Mouse (Mus musculus) midbrain, embryonic 16.5 days (tissue): Measurements from ENCODE around the gene Ccdc85c. TPM values are rescaled to one million over a fixed set of nuclear protein-coding genes. Genes with fewer than 3 reads are reported as not detected.

Source experiments
- ATAC-seq: fragments of 200-750 bp; cut with Nextera tagmentation; 2 replicates; pipeline ENCODE4 v1.8.0; 2017; ENCODE audit warnings: moderate TSS enrichment
- H3K27ac ChIP-seq: fragments of 300-500 bp; sonication (generic); 2 replicates; pipeline ENCODE4 v1.5.1; 2014; ENCODE audit warnings: mild to moderate bottlenecking, low read length, mixed read lengths
- H3K27me3 ChIP-seq: fragments of 300-500 bp; sonication (generic); 2 replicates; pipeline ENCODE4 v1.6.1; 2014; ENCODE audit warnings: low read depth, low read length, mixed read lengths; ENCODE audit not compliant: control insufficient read depth, insufficient read depth
- H3K36me3 ChIP-seq: fragments of 300-500 bp; sonication (generic); 2 replicates; pipeline ENCODE4 v1.6.1; 2014; ENCODE audit warnings: mild to moderate bottlenecking, low read length, moderate library complexity, mixed read lengths; ENCODE audit not compliant: control insufficient read depth, insufficient read depth
- H3K4me1 ChIP-seq: fragments of 300-500 bp; sonication (generic); 2 replicates; pipeline ENCODE4 v1.6.1; 2014; ENCODE audit warnings: mild to moderate bottlenecking, low read length, mixed read lengths; ENCODE audit not compliant: control insufficient read depth, insufficient read depth
- H3K4me2 ChIP-seq: fragments of 300-500 bp; sonication (generic); 2 replicates; pipeline ENCODE4 v1.6.1; 2014; ENCODE audit warnings: mild to moderate bottlenecking, low read length, mixed read lengths
- H3K4me3 ChIP-seq: fragments of 300-500 bp; sonication (generic); 2 replicates; pipeline ENCODE4 v1.5.1; 2014; ENCODE audit warnings: low read depth, mild to moderate bottlenecking, low read length, moderate library complexity, mixed read lengths
- H3K9ac ChIP-seq: fragments of 300-500 bp; sonication (generic); 2 replicates; pipeline ENCODE4 v1.6.1; 2014; ENCODE audit warnings: low read depth, low read length, mixed read lengths
- H3K9me3 ChIP-seq: fragments of 300-500 bp; sonication (generic); replicated peaks from 2 replicates; pipeline ENCODE4 v1.6.1; 2014; ENCODE audit warnings: mild to moderate bottlenecking, low read length, mixed read lengths; ENCODE audit not compliant: control insufficient read depth, poor library complexity, severe bottlenecking
- WGBS: fragments of 180-500 bp; shearing (Covaris S2); extraction: QIAGEN DNeasy Blood & Tissue Kit; methylation state at CpG from one replicate; pipeline ENCODE4 v1.1.7; 2014; 5-methylcytosine and 5-hydroxymethylcytosine counted together
- polyA plus RNA-seq: library from polyadenylated mRNA; unstranded; fragments of >200 nt; fragmentation: Nextera tagmentation; extraction: Ambion mirVana; gene quantifications from 2 replicates; pipeline ENCODE4 v1.2.1, GENCODE M21; 2015

Ccdc85c gene
- polyA plus RNA-seq, 1 experiment from 2014 or later: 13.2 TPM

GRCm38 (mm10) chr12:108264918-108265317 is 10.3 kb downstream of the Ccdc85c start:
- no peak overlapping the region for H3K4me3 ChIP-seq
- H3K27me3 ChIP-seq: no peaks in the 10 kb centered on the region
- no peak for ATAC-seq
- H3K4me1 ChIP-seq: peaks cover 47% of the 10 kb centered on the region
- H3K4me2 ChIP-seq: peak overlapping the region; percentile 55; the same call in 1 of the 2 replicates
- H3K9ac ChIP-seq: no peak overlapping the region
- no peaks in the 10 kb centered on the region for H3K9me3 ChIP-seq
- no peak overlapping the region for H3K27ac ChIP-seq
- WGBS: 66% methylated on average over 7 of the region's 7 CpGs
- no peaks in the 10 kb centered on the region for H3K36me3 ChIP-seq

- Histone ChIP-seq H3K36me3 (no peaks in the 10 kb centered on the region), H3K9me3 (no peaks in the 10 kb centered on the region), H3K9ac (no peak overlapping the region), H3K4me1 (peaks cover 47% of the 10 kb centered on the region), H3K27me3 (no peaks in the 10 kb centered on the region), H3K4me3 (no peak overlapping the region), H3K4me2 (no peak overlapping the region), H3K27ac (no peak overlapping the region)
- WGBS: 83% methylated on average over 12 of the region's 12 CpGs
- ATAC-seq: no peak
These were observed 14.3 kb downstream of the Ccdc85c start for GRCm38 (mm10) chr12:108260950-108261349.

- no peak overlapping the region for H3K4me2 ChIP-seq
- 82% methylated on average over 24 of the region's 24 CpGs for WGBS
- peaks cover 41% of the 10 kb centered on the region for H3K4me1 ChIP-seq
- H3K4me3 ChIP-seq: no peak overlapping the region
- no peaks in the 10 kb centered on the region for H3K36me3 ChIP-seq
- H3K9ac ChIP-seq: no peak overlapping the region
- no peak for ATAC-seq
- H3K9me3 ChIP-seq: no peaks in the 10 kb centered on the region
- H3K27ac ChIP-seq: no peak overlapping the region
- H3K27me3 ChIP-seq: no peaks in the 10 kb centered on the region
These were observed 15.7 kb downstream of the Ccdc85c start for GRCm38 (mm10) chr12:108259322-108260049.

GRCm38 (mm10) chr12:108256734-108257133 is 18.5 kb downstream of the Ccdc85c start:
- Histone ChIP-seq H3K36me3 (no peaks in the 10 kb centered on the region), H3K9ac (no peak overlapping the region), H3K9me3 (no peaks in the 10 kb centered on the region), H3K27ac (no peak overlapping the region), H3K4me1 (peaks cover 32% of the 10 kb centered on the region), H3K27me3 (no peaks in the 10 kb centered on the region), H3K4me2 (no peak overlapping the region), H3K4me3 (no peak overlapping the region)
- WGBS: 48% methylated on average over 10 of the region's 10 CpGs
- no peak for ATAC-seq

- no peak overlapping the region for H3K4me3 ChIP-seq
- H3K9me3 ChIP-seq: no peaks in the 10 kb centered on the region
- WGBS: 26% methylated on average over 5 of the region's 5 CpGs
- H3K27me3 ChIP-seq: no peaks in the 10 kb centered on the region
- peak overlapping the region; percentile 22; the same call in 1 of the 2 replicates for H3K9ac ChIP-seq
- peak; percentile 19; the same call in 1 of the 2 replicates for ATAC-seq
- no peak overlapping the region for H3K27ac ChIP-seq
- H3K36me3 ChIP-seq: no peaks in the 10 kb centered on the region
- H3K4me2 ChIP-seq: no peak overlapping the region
- H3K4me1 ChIP-seq: peaks cover 32% of the 10 kb centered on the region
These were observed 19.3 kb downstream of the Ccdc85c start for GRCm38 (mm10) chr12:108255960-108256359.

- ATAC-seq: no peak
- H3K9me3 ChIP-seq: no peaks in the 10 kb centered on the region
- H3K36me3 ChIP-seq: no peaks in the 10 kb centered on the region
- no peaks in the 10 kb centered on the region for H3K27me3 ChIP-seq
- H3K4me2 ChIP-seq: no peak overlapping the region
- WGBS: 3% methylated on average over 8 of the region's 8 CpGs
- no peak overlapping the region; the same call in 1 of the 2 replicates for H3K9ac ChIP-seq
- H3K4me1 ChIP-seq: peaks cover 32% of the 10 kb centered on the region
- H3K27ac ChIP-seq: peak overlapping the region; percentile 12; the same call in 1 of the 2 replicates
- H3K4me3 ChIP-seq: no peak overlapping the region
These were observed 19.7 kb downstream of the Ccdc85c start for GRCm38 (mm10) chr12:108255511-108255919.

- Histone ChIP-seq H3K4me3 (no peak overlapping the region), H3K4me1 (peaks cover 35% of the 10 kb centered on the region), H3K9ac (no peak overlapping the region), H3K9me3 (no peaks in the 10 kb centered on the region), H3K27me3 (no peaks in the 10 kb centered on the region), H3K36me3 (no peaks in the 10 kb centered on the region), H3K4me2 (no peak overlapping the region), H3K27ac (no peak overlapping the region)
- no peak for ATAC-seq
- WGBS: 71% methylated on average over 12 of the region's 12 CpGs
These were observed 22.2 kb downstream of the Ccdc85c start for GRCm38 (mm10) chr12:108253042-108253441.

- ATAC-seq: no peak
- H3K4me1 ChIP-seq: peaks cover 34% of the 10 kb centered on the region
- no peaks in the 10 kb centered on the region for H3K27me3 ChIP-seq
- H3K4me3 ChIP-seq: no peak overlapping the region
- 78% methylated on average over 15 of the region's 15 CpGs for WGBS
- no peaks in the 10 kb centered on the region for H3K36me3 ChIP-seq
- no peaks in the 10 kb centered on the region for H3K9me3 ChIP-seq
- no peak overlapping the region for H3K27ac ChIP-seq
- no peak overlapping the region for H3K4me2 ChIP-seq
- H3K9ac ChIP-seq: no peak overlapping the region
These were observed 23.2 kb downstream of the Ccdc85c start for GRCm38 (mm10) chr12:108251825-108252542.
